ENCODE assay signal across 12 mouse cellular contexts in genomic region chr3:22147433-22147927, GRCm38 (mm10).
DNase-seq lines count a peak whose midpoint lies in the region; TF ChIP-seq lines count a peak whose summit lies in the region.
"Had no signal": no experiment of that assay in that cellular context is flagged by ENCODE, and none has a peak within 500 bp of the region (broad histone marks: within the 10 kb centered on the region; RNA-seq: fewer than 3 reads in every experiment).

No protein-coding gene starts in this region.

- WGBS in heart, adult 2 months: 74% methylated on average over 1 of the region's 1 CpGs
- WGBS in lung, adult 2 months: 63% methylated on average over 1 of the region's 1 CpGs

- TF ChIP-seq POLR2A in heart, adult 2 months (IDR thresholded peaks at IDR 0.05; ENCODE audit: insufficient read depth, low read depth, low read length): no peak
- no peak for TF ChIP-seq POLR2A in lung, adult 2 months (IDR thresholded peaks at IDR 0.05; ENCODE audit: borderline replicate concordance, extremely low read depth, low read depth, low read length)
- no peak for TF ChIP-seq POLR2A in embryonic fibroblast, embryonic 13.5 days (IDR thresholded peaks at IDR 0.05; ENCODE audit: low read depth, low read length)

- intact Hi-C loops in heart, adult 2 months (cut with DNase I): loop anchor here (2.0 to 10.0 kb wide), 4 partner anchors 211 to 1490 kb away; no protein-coding TSS in a partner anchor

- peak; percentile 65 for TF ChIP-seq CTCF in heart, adult 2 months (IDR thresholded peaks at IDR 0.05)
- peak; percentile 60 for TF ChIP-seq CTCF in lung, adult 2 months (IDR thresholded peaks at IDR 0.05; ENCODE audit: insufficient read depth, low read length)
- TF ChIP-seq CTCF in embryonic fibroblast, embryonic 13.5 days (IDR thresholded peaks at IDR 0.05; ENCODE audit: borderline replicate concordance, insufficient read depth, low read length): 0 out of 2 replicates have a peak, but pooled peaks have one; percentile 14

- H3K9ac ChIP-seq in heart, adult 2 months (ENCODE audit: low read depth, low read length): no peak overlapping the region
- H3K9ac ChIP-seq: embryonic facial prominence, embryonic 15.5 days had no signal

- peaks cover 5% of the 10 kb centered on the region for H3K4me1 ChIP-seq in heart, adult 2 months (ENCODE audit: control insufficient read depth, insufficient read depth, low read length)
- H3K4me1 ChIP-seq in lung, adult 2 months (ENCODE audit: control insufficient read depth, insufficient read depth, low read length): no peaks in the 10 kb centered on the region; the same call in 1 of the 2 replicates
- H3K4me1 ChIP-seq in embryonic fibroblast, embryonic 13.5 days (ENCODE audit: control insufficient read depth, insufficient read depth, low read length): no peaks in the 10 kb centered on the region
- H3K4me1 ChIP-seq: embryonic facial prominence, embryonic 15.5 days had no signal

- no peak for DNase-seq in heart, adult 2 months
- DNase-seq in heart, adult 8-10 months (ENCODE audit: low spot score): no peak
- DNase-seq in lung, adult 2 months: no peak
- no peak for DNase-seq in lung, postnatal 4 days
- no peak for DNase-seq in thymus, postnatal 14 days
- DNase-seq in thymus, postnatal 4 days: no peak
- DNase-seq: layer of hippocampus, postnatal 36 days; right cerebral cortex, postnatal 14 days; thymus, adult 18-20 months had no signal

- no peak overlapping the region for H3K27ac ChIP-seq in heart, adult 2 months
- no peak overlapping the region for H3K27ac ChIP-seq in embryonic fibroblast, embryonic 13.5 days (ENCODE audit: insufficient read depth, low read length)
- H3K27ac ChIP-seq: embryonic facial prominence, embryonic 15.5 days; macrophage had no signal

- peaks cover 4% of the 10 kb centered on the region for H3K36me3 ChIP-seq in heart, adult 2 months (ENCODE audit: control insufficient read depth, insufficient read depth, low read length)
- H3K36me3 ChIP-seq: embryonic facial prominence, embryonic 15.5 days had no signal

- H3K4me3 ChIP-seq in heart, adult 2 months: no peak overlapping the region
- no peak overlapping the region for H3K4me3 ChIP-seq in lung, adult 2 months (replicated peaks; ENCODE audit: extremely low read depth, low read depth, low read length)
- H3K4me3 ChIP-seq in embryonic fibroblast, embryonic 13.5 days (ENCODE audit: insufficient read depth, low read length): no peak overlapping the region
- H3K4me3 ChIP-seq: embryonic facial prominence, embryonic 15.5 days had no signal

- no peaks in the 10 kb centered on the region for H3K27me3 ChIP-seq in heart, adult 2 months (ENCODE audit: control insufficient read depth, insufficient read depth, low read length)
- H3K27me3 ChIP-seq: embryonic facial prominence, embryonic 15.5 days had no signal

- no peak for TF ChIP-seq EP300 in heart, adult 2 months (IDR thresholded peaks at IDR 0.05; ENCODE audit: insufficient read depth, low read depth, low read length)

- H3K79me2 ChIP-seq in heart, adult 2 months (replicated peaks; ENCODE audit: control insufficient read depth, insufficient read depth, low read length): peaks cover 5% of the 10 kb centered on the region

Comparison
In these comparisons a context has a peak if more than half of its experiments do, and no peak if none do; other contexts are left out.
1. CTCF ChIP-seq: peak in every context shown above with its lines; median percentile 65 in heart, adult 2 months; 60 in lung, adult 2 months; 14 in embryonic fibroblast, embryonic 13.5 days.